Mouse (Mus musculus): ENCODE measurements around the gene Mbnl1. TPM values are rescaled to one million over a fixed set of nuclear protein-coding genes. Genes with fewer than 3 reads are reported as not detected.

Gene Mbnl1
- total and polyA plus RNA-seq, 3 experiments = 55.8 to 237 (median 215) TPM

- peaks cover 11% of the 10 kb centered on the region for H3K79me2 ChIP-seq (replicated peaks; ENCODE audit: control insufficient read depth, insufficient read depth, low read length)
- 64% methylated on average over 1 of the region's 1 CpGs for WGBS
- no peak for DNase-seq
- H3K9ac ChIP-seq (ENCODE audit: low read depth, low read length) = 0 out of 2 replicates have a peak overlapping the region, but pooled peaks have one; percentile 30
- H3K27me3 ChIP-seq (ENCODE audit: control insufficient read depth, insufficient read depth, low read length) = no peaks in the 10 kb centered on the region
- H3K36me3 ChIP-seq (ENCODE audit: control insufficient read depth, insufficient read depth, low read length) = peaks cover 65% of the 10 kb centered on the region
- TF ChIP-seq POLR2A (IDR thresholded peaks at IDR 0.05; ENCODE audit: insufficient read depth, low read depth, low read length) = no peak
- TF ChIP-seq CTCF (IDR thresholded peaks at IDR 0.05) = no peak
- no peak for TF ChIP-seq EP300 (IDR thresholded peaks at IDR 0.05; ENCODE audit: insufficient read depth, low read depth, low read length)
- peaks cover 30% of the 10 kb centered on the region for H3K4me1 ChIP-seq (ENCODE audit: control insufficient read depth, insufficient read depth, low read length)
- intact Hi-C loops (cut with DNase I) = loop anchor here (5.0 kb wide), 1 partner anchor 80 kb away; no protein-coding TSS in a partner anchor
- H3K27ac ChIP-seq = peak overlapping the region; percentile 87
- no peak overlapping the region for H3K4me3 ChIP-seq
Measured at GRCm38 (mm10) chr3:60582620-60583019, 110.0 kb downstream of the Mbnl1 start.

DNA sequence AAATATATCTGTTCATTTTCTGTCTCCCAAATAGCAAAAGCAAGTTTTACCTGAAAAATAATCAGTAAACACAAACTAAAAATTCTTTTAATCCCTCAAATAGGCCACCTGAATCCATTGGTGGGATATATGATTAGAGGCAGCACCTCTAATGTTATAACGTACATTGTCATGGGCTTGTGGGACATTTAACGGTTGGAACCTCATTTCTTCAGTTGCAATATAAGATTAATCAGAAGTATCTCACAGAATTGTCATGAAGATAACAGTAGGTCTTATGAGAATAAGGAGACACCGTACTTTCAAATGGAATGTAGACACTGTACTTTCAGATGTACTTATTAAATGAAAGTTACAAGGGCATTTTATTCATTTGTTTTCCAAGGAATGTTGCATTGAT lies 112.1 kb downstream of the Mbnl1 start:
- Histone ChIP-seq H3K27ac (no peak overlapping the region), H3K36me3 (ENCODE audit: control insufficient read depth, insufficient read depth, low read length) (peaks cover 63% of the 10 kb centered on the region), H3K27me3 (ENCODE audit: control insufficient read depth, insufficient read depth, low read length) (no peaks in the 10 kb centered on the region), H3K4me3 (no peak overlapping the region), H3K9ac (ENCODE audit: low read depth, low read length) (no peak overlapping the region), H3K4me1 (ENCODE audit: control insufficient read depth, insufficient read depth, low read length) (peaks cover 32% of the 10 kb centered on the region), H3K79me2 (replicated peaks; ENCODE audit: control insufficient read depth, insufficient read depth, low read length) (peaks cover 15% of the 10 kb centered on the region)
- no peak for DNase-seq
- intact Hi-C loops (cut with DNase I) = loop anchor here (5.0 kb wide), 1 partner anchor 82 kb away; no protein-coding TSS in a partner anchor
- 81% methylated on average over 3 of the region's 3 CpGs for WGBS
- no peak for TF ChIP-seq EP300 (IDR thresholded peaks at IDR 0.05; ENCODE audit: insufficient read depth, low read depth, low read length)
- TF ChIP-seq POLR2A (IDR thresholded peaks at IDR 0.05; ENCODE audit: insufficient read depth, low read depth, low read length) = no peak
- no peak for TF ChIP-seq CTCF (IDR thresholded peaks at IDR 0.05)

- intact Hi-C loops (cut with DNase I) = no loop called here
- H3K4me1 ChIP-seq (ENCODE audit: control insufficient read depth, insufficient read depth, low read length) = peaks cover 27% of the 10 kb centered on the region
- peaks cover 60% of the 10 kb centered on the region for H3K36me3 ChIP-seq (ENCODE audit: control insufficient read depth, insufficient read depth, low read length)
- no peak for DNase-seq
- no peak overlapping the region for H3K27ac ChIP-seq
- TF ChIP-seq EP300 (IDR thresholded peaks at IDR 0.05; ENCODE audit: insufficient read depth, low read depth, low read length) (no peak), POLR2A (IDR thresholded peaks at IDR 0.05; ENCODE audit: insufficient read depth, low read depth, low read length) (no peak), CTCF (IDR thresholded peaks at IDR 0.05) (peak; percentile 66)
- 61% methylated on average over 3 of the region's 3 CpGs for WGBS
- H3K27me3 ChIP-seq (ENCODE audit: control insufficient read depth, insufficient read depth, low read length) = no peaks in the 10 kb centered on the region
- peaks cover 15% of the 10 kb centered on the region for H3K79me2 ChIP-seq (replicated peaks; ENCODE audit: control insufficient read depth, insufficient read depth, low read length)
- H3K9ac ChIP-seq (ENCODE audit: low read depth, low read length) = no peak overlapping the region; the same call in 1 of the 2 replicates
- no peak overlapping the region for H3K4me3 ChIP-seq
Measured at GRCm38 (mm10) chr3:60586046-60586445, 113.4 kb downstream of the Mbnl1 start.

GRCm38 (mm10) chr3:60587149-60587548 lies 114.5 kb downstream of the Mbnl1 start:
- no peak overlapping the region for H3K4me3 ChIP-seq
- peaks cover 61% of the 10 kb centered on the region for H3K36me3 ChIP-seq (ENCODE audit: control insufficient read depth, insufficient read depth, low read length)
- DNase-seq = no peak
- TF ChIP-seq CTCF (IDR thresholded peaks at IDR 0.05) = no peak
- no peak for TF ChIP-seq POLR2A (IDR thresholded peaks at IDR 0.05; ENCODE audit: insufficient read depth, low read depth, low read length)
- no peak for TF ChIP-seq EP300 (IDR thresholded peaks at IDR 0.05; ENCODE audit: insufficient read depth, low read depth, low read length)
- 0 out of 2 replicates have a peak overlapping the region, but pooled peaks have one; percentile 3 for H3K27ac ChIP-seq
- H3K9ac ChIP-seq (ENCODE audit: low read depth, low read length) = peak overlapping the region; percentile 24; the same call in 1 of the 2 replicates
- H3K79me2 ChIP-seq (replicated peaks; ENCODE audit: control insufficient read depth, insufficient read depth, low read length) = peaks cover 15% of the 10 kb centered on the region
- no peaks in the 10 kb centered on the region for H3K27me3 ChIP-seq (ENCODE audit: control insufficient read depth, insufficient read depth, low read length)
- H3K4me1 ChIP-seq (ENCODE audit: control insufficient read depth, insufficient read depth, low read length) = peaks cover 29% of the 10 kb centered on the region
- 67% methylated on average over 4 of the region's 4 CpGs for WGBS
- intact Hi-C loops (cut with DNase I) = no loop called here

- no peak for DNase-seq
- TF ChIP-seq POLR2A (IDR thresholded peaks at IDR 0.05; ENCODE audit: insufficient read depth, low read depth, low read length) (no peak), EP300 (IDR thresholded peaks at IDR 0.05; ENCODE audit: insufficient read depth, low read depth, low read length) (no peak), CTCF (IDR thresholded peaks at IDR 0.05) (no peak)
Measured at GRCm38 (mm10) chr3:60589361-60589760, 116.7 kb downstream of the Mbnl1 start.

GRCm38 (mm10) chr3:60595606-60596005 lies 123.0 kb downstream of the Mbnl1 start:
- Histone ChIP-seq H3K79me2 (replicated peaks; ENCODE audit: control insufficient read depth, insufficient read depth, low read length) (peaks cover 10% of the 10 kb centered on the region), H3K27me3 (ENCODE audit: control insufficient read depth, insufficient read depth, low read length) (no peaks in the 10 kb centered on the region), H3K36me3 (ENCODE audit: control insufficient read depth, insufficient read depth, low read length) (peaks cover 44% of the 10 kb centered on the region), H3K27ac (no peak overlapping the region), H3K9ac (ENCODE audit: low read depth, low read length) (no peak overlapping the region), H3K4me1 (ENCODE audit: control insufficient read depth, insufficient read depth, low read length) (peaks cover 10% of the 10 kb centered on the region), H3K4me3 (no peak overlapping the region)
- no peak for DNase-seq
- intact Hi-C loops (cut with DNase I) = no loop called here
- WGBS = 82% methylated on average over 10 of the region's 10 CpGs
- TF ChIP-seq POLR2A (IDR thresholded peaks at IDR 0.05; ENCODE audit: insufficient read depth, low read depth, low read length) (no peak), EP300 (IDR thresholded peaks at IDR 0.05; ENCODE audit: insufficient read depth, low read depth, low read length) (no peak), CTCF (IDR thresholded peaks at IDR 0.05) (no peak)

More at GRCm38 (mm10) chr3:60589361-60589760, 116.7 kb downstream of the Mbnl1 start:
- intact Hi-C loops (cut with DNase I) = no loop called here
- 38% methylated on average over 3 of the region's 3 CpGs for WGBS
- Histone ChIP-seq H3K27me3 (ENCODE audit: control insufficient read depth, insufficient read depth, low read length) (no peaks in the 10 kb centered on the region), H3K79me2 (replicated peaks; ENCODE audit: control insufficient read depth, insufficient read depth, low read length) (peaks cover 23% of the 10 kb centered on the region), H3K27ac (no peak overlapping the region; the same call in 1 of the 2 replicates), H3K36me3 (ENCODE audit: control insufficient read depth, insufficient read depth, low read length) (peaks cover 57% of the 10 kb centered on the region), H3K4me3 (no peak overlapping the region), H3K4me1 (ENCODE audit: control insufficient read depth, insufficient read depth, low read length) (peaks cover 29% of the 10 kb centered on the region), H3K9ac (ENCODE audit: low read depth, low read length) (0 out of 2 replicates have a peak overlapping the region, but pooled peaks have one; percentile 34)

Data from heart, adult 2 months (tissue).